Mouse (Mus musculus): ENCODE measurements around the gene Prss46.
"Not testable (repeated sequence)": the region's sequence is repeated elsewhere in the genome, so short reads cannot be mapped to it uniquely, and the experiment has no call there.

- TF ChIP-seq POLR2A (IDR thresholded peaks at IDR 0.05; ENCODE audit: low read depth, low read length); CTCF (IDR thresholded peaks at IDR 0.05; ENCODE audit: extremely low read depth, insufficient read length, insufficient replicate concordance, low read depth, low read length): not testable (repeated sequence)
These were observed 23.8 kb upstream of the Prss46 start for GRCm38 (mm10) chr9:110820546-110820945.
